Mouse (Mus musculus) embryonic facial prominence, embryonic 11.5 days (tissue): ENCODE measurements at regions not wholly inside any gene's neighbourhood (a gene's known extent, or its start where the extent isn't known, plus 50 kb on each side); places are given as distances from the start of the nearest gene placed in this dataset.

Source experiments
- ATAC-seq: fragments of 200-750 bp; cut with Nextera tagmentation; replicated peaks from 2 replicates; pipeline ENCODE4 v1.8.0; 2017; ENCODE audit warnings: low read depth; ENCODE audit not compliant: insufficient number of reproducible peaks, low FRiP score, low TSS enrichment
- DNase-seq: peaks from one replicate; pipeline ENCODE4 v3.0.0-alpha.2; 2015; ENCODE audit warnings: low spot score
- H3K27ac ChIP-seq: fragments of 300-500 bp; sonication (generic); replicated peaks from 2 replicates; pipeline ENCODE4 v1.5.1; 2014; ENCODE audit warnings: mild to moderate bottlenecking, low read depth, low read length, control low read depth
- H3K27me3 ChIP-seq: fragments of 300-500 bp; sonication (generic); 2 replicates; pipeline ENCODE4 v1.6.1; 2014; ENCODE audit warnings: mild to moderate bottlenecking, low read length, moderate library complexity, mixed read lengths; ENCODE audit not compliant: control insufficient read depth, insufficient read depth
- H3K36me3 ChIP-seq: fragments of 300-500 bp; sonication (generic); replicated peaks from 2 replicates; pipeline ENCODE4 v1.6.1; 2014; ENCODE audit warnings: low read depth, mild to moderate bottlenecking, low read length, moderate library complexity, mixed read lengths; ENCODE audit not compliant: control insufficient read depth, insufficient read depth
- H3K4me1 ChIP-seq: fragments of 300-500 bp; sonication (generic); 2 replicates; pipeline ENCODE4 v1.6.1; 2014; ENCODE audit warnings: low read length, mixed read lengths; ENCODE audit not compliant: control insufficient read depth, insufficient read depth
- H3K4me2 ChIP-seq: fragments of 300-500 bp; sonication (generic); 2 replicates; pipeline ENCODE4 v1.6.1; 2014; ENCODE audit warnings: low read depth, mild to moderate bottlenecking, control low read depth, low read length, moderate library complexity
- H3K4me3 ChIP-seq: fragments of 300-500 bp; sonication (generic); 2 replicates; pipeline ENCODE4 v1.5.1; 2014; ENCODE audit warnings: low read depth, low read length, control low read depth
- H3K9ac ChIP-seq: fragments of 300-500 bp; sonication (generic); replicated peaks from 2 replicates; pipeline ENCODE4 v1.6.1; 2014; ENCODE audit warnings: mild to moderate bottlenecking, control low read depth, low read length
- H3K9me3 ChIP-seq: fragments of 300-500 bp; sonication (generic); replicated peaks from 2 replicates; pipeline ENCODE4 v1.6.1; 2016; ENCODE audit warnings: mild to moderate bottlenecking, low read length, inconsistent platforms, mixed read lengths; ENCODE audit not compliant: control insufficient read depth
- WGBS: fragments of 180-500 bp; shearing (Covaris S2); extraction: QIAGEN DNeasy Blood & Tissue Kit; methylation state at CpG from one replicate; pipeline ENCODE4 v1.1.7; 2014; 5-methylcytosine and 5-hydroxymethylcytosine counted together

GRCm38 (mm10) chr2:45800131-45800530 is 682.9 kb upstream of the Zeb2 start:
- Histone ChIP-seq H3K4me2 (no peak overlapping the region), H3K36me3 (no peaks in the 10 kb centered on the region), H3K27ac (no peak overlapping the region), H3K4me1 (no peaks in the 10 kb centered on the region), H3K27me3 (no peaks in the 10 kb centered on the region), H3K9ac (no peak overlapping the region), H3K9me3 (no peaks in the 10 kb centered on the region), H3K4me3 (no peak overlapping the region)
- ATAC-seq = no peak
- DNase-seq = no peak
- 82% methylated on average over 2 of the region's 2 CpGs for WGBS

- ATAC-seq = no peak; the same call in 1 of the 2 replicates
Observed at GRCm38 (mm10) chr2:45793561-45793960, 676.4 kb upstream of the Zeb2 start.

GRCm38 (mm10) chr2:45789739-45790138 is 672.5 kb upstream of the Zeb2 start:
- Histone ChIP-seq H3K4me1 (no peaks in the 10 kb centered on the region), H3K27me3 (no peaks in the 10 kb centered on the region), H3K27ac (no peak overlapping the region), H3K36me3 (no peaks in the 10 kb centered on the region), H3K4me2 (no peak overlapping the region), H3K4me3 (no peak overlapping the region), H3K9ac (no peak overlapping the region), H3K9me3 (no peaks in the 10 kb centered on the region)
- no peak for DNase-seq
- no peak for ATAC-seq
- 47% methylated on average over 4 of the region's 4 CpGs for WGBS

More at GRCm38 (mm10) chr2:45793561-45793960, 676.4 kb upstream of the Zeb2 start:
- 56% methylated on average over 3 of the region's 3 CpGs for WGBS
- no peaks in the 10 kb centered on the region for H3K36me3 ChIP-seq
- H3K27ac ChIP-seq = no peak overlapping the region
- no peak overlapping the region for H3K4me2 ChIP-seq
- no peaks in the 10 kb centered on the region for H3K9me3 ChIP-seq
- H3K9ac ChIP-seq = no peak overlapping the region
- no peaks in the 10 kb centered on the region for H3K27me3 ChIP-seq
- no peak for DNase-seq
- no peak overlapping the region for H3K4me3 ChIP-seq
- H3K4me1 ChIP-seq = no peaks in the 10 kb centered on the region

GRCm38 (mm10) chr2:45787732-45788390 is 670.7 kb upstream of the Zeb2 start:
- Histone ChIP-seq H3K27ac (no peak overlapping the region), H3K4me1 (no peaks in the 10 kb centered on the region), H3K9ac (no peak overlapping the region), H3K4me3 (no peak overlapping the region), H3K4me2 (no peak overlapping the region; the same call in 1 of the 2 replicates), H3K9me3 (no peaks in the 10 kb centered on the region), H3K36me3 (no peaks in the 10 kb centered on the region), H3K27me3 (no peaks in the 10 kb centered on the region)
- ATAC-seq = no peak
- WGBS = 51% methylated on average over 16 of the region's 16 CpGs
- DNase-seq = peak; percentile 15

DNA sequence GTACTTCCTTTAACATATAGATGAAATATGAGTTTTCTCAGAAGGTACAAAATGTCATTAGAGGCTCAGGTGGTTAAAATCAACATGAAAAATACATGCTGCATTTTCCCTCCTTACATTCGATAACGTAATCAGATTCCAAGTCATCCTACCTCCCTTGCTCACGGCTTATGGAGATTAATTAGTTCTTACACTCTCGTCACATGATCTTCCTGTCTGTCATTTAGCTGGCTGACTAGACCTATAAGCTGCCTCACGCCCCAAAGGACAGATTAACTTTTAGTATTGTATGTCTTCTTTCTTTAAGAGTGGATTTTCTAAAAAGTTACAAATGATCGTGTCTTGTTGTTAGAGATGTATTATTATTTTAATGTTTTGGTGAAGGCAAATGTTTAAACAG is 669.6 kb upstream of the Zeb2 start:
- no peak for ATAC-seq
- Histone ChIP-seq H3K27ac (no peak overlapping the region), H3K4me2 (no peak overlapping the region), H3K4me1 (no peaks in the 10 kb centered on the region), H3K36me3 (no peaks in the 10 kb centered on the region), H3K9ac (no peak overlapping the region), H3K4me3 (no peak overlapping the region), H3K27me3 (no peaks in the 10 kb centered on the region), H3K9me3 (no peaks in the 10 kb centered on the region)
- no peak for DNase-seq
- WGBS = 52% methylated on average over 6 of the region's 6 CpGs

DNA sequence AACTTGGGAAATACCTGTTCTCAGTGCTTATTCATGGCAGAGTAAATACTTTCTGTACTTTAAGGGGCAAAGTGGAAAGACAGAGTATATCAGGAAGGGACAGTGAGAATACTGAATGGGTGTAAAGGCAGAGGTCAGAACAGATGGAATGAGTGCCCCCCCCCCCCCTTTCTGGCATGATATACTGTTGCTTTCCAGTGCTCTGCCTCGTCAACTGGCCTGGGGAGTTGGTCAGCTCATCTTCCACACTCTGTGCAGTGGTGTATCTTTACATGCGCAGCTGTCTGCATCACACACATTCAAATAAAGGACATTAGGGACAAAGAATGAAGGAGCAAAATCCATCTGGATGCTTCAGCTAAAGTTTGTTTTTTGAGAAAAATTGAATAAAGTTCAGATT is 668.5 kb upstream of the Zeb2 start:
- no peak for ATAC-seq

DNA sequence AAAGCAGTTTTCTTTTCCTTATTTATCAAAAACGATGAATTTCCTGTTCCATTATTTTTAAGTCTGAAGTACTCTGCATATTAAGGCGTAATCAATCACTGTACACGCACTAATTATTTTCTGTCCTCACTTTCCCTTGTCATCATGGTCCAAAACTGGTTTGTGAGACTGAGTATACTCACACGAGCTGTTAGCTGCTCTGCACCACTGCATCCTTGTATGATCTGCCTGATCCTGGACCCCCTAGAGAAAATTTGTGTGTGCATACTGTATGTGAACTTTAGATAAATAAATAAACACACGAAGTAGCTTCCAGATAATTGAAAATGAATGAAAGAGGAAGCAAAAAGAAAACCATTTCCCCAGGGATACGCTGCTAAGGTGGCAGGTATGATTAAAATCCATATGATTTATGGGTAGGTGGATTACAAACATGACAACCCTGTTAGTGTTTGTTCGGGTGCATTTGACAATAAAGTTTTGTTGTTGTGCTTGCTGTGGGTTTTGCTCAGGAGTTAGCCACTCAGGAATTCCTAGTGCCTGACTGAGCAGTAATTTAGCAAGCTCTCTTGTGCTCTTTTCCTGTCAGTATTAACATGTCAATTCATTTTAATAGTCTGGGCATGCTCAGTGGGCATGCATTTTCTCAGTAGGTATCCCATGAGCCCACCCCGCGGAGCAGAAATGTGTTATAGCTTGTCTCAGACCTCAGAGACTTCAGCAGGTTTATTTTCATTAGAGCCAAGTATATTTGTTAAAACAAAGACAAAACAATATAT is 666.6 kb upstream of the Zeb2 start:
- Histone ChIP-seq H3K4me2 (no peak overlapping the region), H3K4me3 (no peak overlapping the region), H3K27ac (no peak overlapping the region), H3K9me3 (no peaks in the 10 kb centered on the region), H3K9ac (no peak overlapping the region), H3K4me1 (no peaks in the 10 kb centered on the region), H3K27me3 (no peaks in the 10 kb centered on the region), H3K36me3 (no peaks in the 10 kb centered on the region)
- ATAC-seq (no peak), DNase-seq (no peak)
- WGBS = 72% methylated on average over 9 of the region's 9 CpGs

More for the DNA sequence above, 668.5 kb upstream of the Zeb2 start:
- Histone ChIP-seq H3K9ac (no peak overlapping the region), H3K4me3 (no peak overlapping the region), H3K36me3 (no peaks in the 10 kb centered on the region), H3K27ac (no peak overlapping the region), H3K9me3 (no peaks in the 10 kb centered on the region), H3K27me3 (no peaks in the 10 kb centered on the region), H3K4me1 (no peaks in the 10 kb centered on the region), H3K4me2 (no peak overlapping the region)
- WGBS = 63% methylated on average over 2 of the region's 2 CpGs
- DNase-seq = no peak

DNA sequence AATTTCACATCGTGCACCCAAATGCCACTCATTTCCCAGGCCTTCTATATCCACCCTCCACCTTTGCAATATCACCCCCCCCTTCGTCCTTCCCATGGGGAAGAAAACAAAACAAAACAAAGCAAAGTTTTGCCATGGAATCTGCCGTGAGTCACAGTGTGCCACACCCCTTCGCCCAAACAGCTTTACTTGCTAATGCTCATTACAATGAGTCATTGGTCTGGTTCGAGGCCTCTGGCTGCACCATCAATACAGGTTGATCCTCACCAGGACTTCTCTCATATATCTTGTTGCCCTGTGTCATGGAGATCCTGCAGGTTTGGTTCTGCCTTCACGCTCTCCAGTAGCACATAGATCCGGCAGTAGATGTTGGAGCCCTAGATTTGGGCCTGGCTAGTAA is 660.3 kb upstream of the Zeb2 start:
- DNase-seq (no peak), ATAC-seq (no peak)
- Histone ChIP-seq H3K36me3 (no peaks in the 10 kb centered on the region), H3K9me3 (no peaks in the 10 kb centered on the region), H3K27ac (no peak overlapping the region), H3K4me2 (no peak overlapping the region), H3K4me3 (no peak overlapping the region), H3K9ac (no peak overlapping the region), H3K4me1 (no peaks in the 10 kb centered on the region), H3K27me3 (no peaks in the 10 kb centered on the region)
- WGBS = 92% methylated on average over 7 of the region's 7 CpGs
